Mouse (Mus musculus) intestine, embryonic 15.5 days (tissue): ENCODE data around the gene Olfr141. TPM values are rescaled to one million over a fixed set of nuclear protein-coding genes. Genes with fewer than 3 reads are reported as not detected.

Experiments
- ATAC-seq: fragments of 200-750 bp; cut with Nextera tagmentation; 2 replicates; pipeline ENCODE4 v1.8.0; 2017; ENCODE audit warnings: moderate TSS enrichment, moderate library complexity
- H3K27ac ChIP-seq: fragments of 300-500 bp; sonication (generic); 2 replicates; pipeline ENCODE4 v1.5.1; 2015; ENCODE audit warnings: mild to moderate bottlenecking, inconsistent platforms
- H3K27me3 ChIP-seq: fragments of 300-500 bp; sonication (generic); replicated peaks from 2 replicates; pipeline ENCODE4 v1.6.1; 2015; ENCODE audit warnings: inconsistent platforms
- H3K36me3 ChIP-seq: fragments of 300-500 bp; sonication (generic); 2 replicates; pipeline ENCODE4 v1.6.1; 2015; ENCODE audit warnings: inconsistent platforms
- H3K4me1 ChIP-seq: fragments of 300-500 bp; sonication (generic); replicated peaks from 2 replicates; pipeline ENCODE4 v1.6.1; 2015; ENCODE audit warnings: inconsistent platforms
- H3K4me2 ChIP-seq: fragments of 300-500 bp; sonication (generic); replicated peaks from 2 replicates; pipeline ENCODE4 v1.6.1; 2015; ENCODE audit warnings: mild to moderate bottlenecking, inconsistent platforms
- H3K4me3 ChIP-seq: fragments of 300-500 bp; sonication (generic); replicated peaks from 2 replicates; pipeline ENCODE4 v1.5.1; 2015; ENCODE audit warnings: inconsistent platforms
- H3K9ac ChIP-seq: fragments of 300-500 bp; sonication (generic); 2 replicates; pipeline ENCODE4 v1.6.1; 2015; ENCODE audit warnings: inconsistent platforms
- H3K9me3 ChIP-seq: fragments of 300-500 bp; sonication (generic); 2 replicates; pipeline ENCODE4 v1.6.1; 2016; ENCODE audit warnings: inconsistent platforms
- WGBS: fragments of 180-500 bp; shearing (Covaris S2); methylation state at CpG from one replicate; pipeline ENCODE4 v1.1.7; 2015; 5-methylcytosine and 5-hydroxymethylcytosine counted together
- polyA plus RNA-seq: library from polyadenylated mRNA; unstranded; fragments of >200 nt; fragmentation: Nextera tagmentation; extraction: Ambion mirVana; gene quantifications from 2 replicates; pipeline ENCODE4 v1.2.1, GENCODE M21; 2015

Gene Olfr141
- polyA plus RNA-seq, result not detected in 2 replicates

- Histone ChIP-seq H3K27me3 (no peaks in the 10 kb centered on the region), H3K36me3 (no peaks in the 10 kb centered on the region), H3K9me3 (no peaks in the 10 kb centered on the region), H3K4me3 (no peak within 1 kb of the TSS), H3K4me2 (no peak within 1 kb of the TSS), H3K9ac (no peak within 1 kb of the TSS), H3K4me1 (no peaks in the 10 kb centered on the region), H3K27ac (no peak within 1 kb of the TSS)
- no peak for ATAC-seq
Observed at GRCm38 (mm10) chr2:86809918-86810317, at the start of gene Olfr141. Gene Olfr141, minus strand, starts transcription at chr2:86810018.

- Histone ChIP-seq H3K4me3 (no peak within 1 kb of the TSS), H3K27ac (no peak within 1 kb of the TSS), H3K36me3 (no peaks in the 10 kb centered on the region), H3K4me2 (no peak within 1 kb of the TSS), H3K4me1 (no peaks in the 10 kb centered on the region), H3K27me3 (no peaks in the 10 kb centered on the region), H3K9me3 (no peaks in the 10 kb centered on the region), H3K9ac (no peak within 1 kb of the TSS)
- WGBS, result 87% methylated on average over 3 of the region's 3 CpGs
- ATAC-seq, result no peak
Observed at GRCm38 (mm10) chr2:86851596-86851995, 41.8 kb upstream of the Olfr141 start, which contains the start of gene Olfr1095. Gene Olfr1095, minus strand, starts transcription at chr2:86851696.

GRCm38 (mm10) chr2:86824363-86824762, 14.5 kb upstream of the Olfr141 start, which contains the start of gene Olfr1094:
Gene Olfr1094, plus strand, starts transcription at chr2:86824663.
- Histone ChIP-seq H3K4me2 (no peak within 1 kb of the TSS), H3K9ac (no peak within 1 kb of the TSS), H3K9me3 (no peaks in the 10 kb centered on the region), H3K4me1 (no peaks in the 10 kb centered on the region), H3K36me3 (no peaks in the 10 kb centered on the region), H3K4me3 (no peak within 1 kb of the TSS), H3K27me3 (no peaks in the 10 kb centered on the region), H3K27ac (no peak within 1 kb of the TSS)
- no peak for ATAC-seq

GRCm38 (mm10) chr2:86782179-86782578, 27.6 kb downstream of the Olfr141 start, which contains the start of gene Olfr1093:
Gene Olfr1093, plus strand, starts transcription at chr2:86782479.
- WGBS, result 63% methylated on average over 2 of the region's 2 CpGs
- no peak for ATAC-seq
- no peaks in the 10 kb centered on the region for H3K27me3 ChIP-seq

GRCm38 (mm10) chr2:86761050-86761449, 48.8 kb downstream of the Olfr141 start:
- H3K4me2 ChIP-seq, result no peak overlapping the region
- no peak overlapping the region for H3K27ac ChIP-seq
- no peak overlapping the region for H3K9ac ChIP-seq
- no peak for ATAC-seq
- no peaks in the 10 kb centered on the region for H3K4me1 ChIP-seq
- H3K9me3 ChIP-seq, result no peaks in the 10 kb centered on the region
- no peak overlapping the region for H3K4me3 ChIP-seq
- no peaks in the 10 kb centered on the region for H3K27me3 ChIP-seq
- no peaks in the 10 kb centered on the region for H3K36me3 ChIP-seq
- WGBS, result 97% methylated on average over 6 of the region's 6 CpGs

More at GRCm38 (mm10) chr2:86782179-86782578, 27.6 kb downstream of the Olfr141 start, which contains the start of gene Olfr1093:
- H3K36me3 ChIP-seq, result no peaks in the 10 kb centered on the region
- H3K4me1 ChIP-seq, result no peaks in the 10 kb centered on the region
- no peak within 1 kb of the TSS for H3K4me3 ChIP-seq
- no peaks in the 10 kb centered on the region for H3K9me3 ChIP-seq
- no peak within 1 kb of the TSS for H3K27ac ChIP-seq
- H3K4me2 ChIP-seq, result no peak within 1 kb of the TSS
- no peak within 1 kb of the TSS for H3K9ac ChIP-seq

GRCm38 (mm10) chr2:86758893-86759292, 50.9 kb downstream of the Olfr141 start, which contains the start of gene Olfr1090:
Gene Olfr1090, minus strand, starts transcription at chr2:86758993.
- ATAC-seq, result no peak

More at GRCm38 (mm10) chr2:86758893-86759292, 50.9 kb downstream of the Olfr141 start, which contains the start of gene Olfr1090:
- Histone ChIP-seq H3K9me3 (no peaks in the 10 kb centered on the region), H3K4me3 (no peak within 1 kb of the TSS), H3K4me1 (no peaks in the 10 kb centered on the region), H3K27ac (no peak within 1 kb of the TSS), H3K27me3 (no peaks in the 10 kb centered on the region), H3K36me3 (no peaks in the 10 kb centered on the region), H3K4me2 (no peak within 1 kb of the TSS), H3K9ac (no peak within 1 kb of the TSS)
- 91% methylated on average over 1 of the region's 1 CpGs for WGBS

Other genes starting within 250 kb of the Olfr141 start
- not detected in 2 replicates for gene Olfr1082, start 211.1 kb downstream of the Olfr141 start, polyA plus RNA-seq
- gene Olfr1084, start 170.3 kb downstream of the Olfr141 start, polyA plus RNA-seq, result not detected in 2 replicates
- not detected in 2 replicates for gene Olfr1085, start 148.0 kb downstream of the Olfr141 start, polyA plus RNA-seq
- not detected in 2 replicates for gene Olfr1086, start 129.9 kb downstream of the Olfr141 start, polyA plus RNA-seq
- not detected in 2 replicates for gene Olfr1087, start 111.6 kb downstream of the Olfr141 start, polyA plus RNA-seq
- gene Olfr1089, start 76.3 kb downstream of the Olfr141 start, polyA plus RNA-seq, result not detected in 2 replicates
- gene Olfr1090, start 51.0 kb downstream of the Olfr141 start, polyA plus RNA-seq, result not detected in 2 replicates
- gene Olfr1093, start 27.5 kb downstream of the Olfr141 start, polyA plus RNA-seq, result not detected in 2 replicates
- not detected in 2 replicates for gene Olfr1094, start 14.6 kb upstream of the Olfr141 start, polyA plus RNA-seq
- gene Olfr1095, start 41.7 kb upstream of the Olfr141 start, polyA plus RNA-seq, result not detected in 2 replicates
- not detected in 2 replicates for gene Gm13723, start 64.8 kb upstream of the Olfr141 start, polyA plus RNA-seq
- gene Olfr1097, start 82.2 kb upstream of the Olfr141 start, polyA plus RNA-seq, result not detected in 2 replicates
- not detected in 2 replicates for gene Olfr1098, start 114.5 kb upstream of the Olfr141 start, polyA plus RNA-seq
- gene Olfr1099, start 150.7 kb upstream of the Olfr141 start, polyA plus RNA-seq, result not detected in 2 replicates
- gene Olfr1100, start 169.9 kb upstream of the Olfr141 start, polyA plus RNA-seq, result not detected in 2 replicates
- not detected in 2 replicates for gene Olfr1101, start 181.2 kb upstream of the Olfr141 start, polyA plus RNA-seq
- gene Olfr1102, start 188.4 kb upstream of the Olfr141 start, polyA plus RNA-seq, result not detected in 2 replicates
- not detected in 2 replicates for gene Olfr1104, start 217.1 kb upstream of the Olfr141 start, polyA plus RNA-seq
- gene Olfr1105, start 226.5 kb upstream of the Olfr141 start, polyA plus RNA-seq, result not detected in 2 replicates
- gene Olfr1106, start 242.3 kb upstream of the Olfr141 start, polyA plus RNA-seq, result not detected in 2 replicates